Mouse (Mus musculus) cerebellum, adult 8-10 months (tissue): ENCODE results near the gene Txn1.

Experiments used
- DNase-seq: peaks from one replicate; pipeline ENCODE4 v3.0.0; 2022

Gene Txn1

GRCm38 (mm10) chr4:57895902-57896301 is 60.3 kb downstream of the Txn1 start:
- no peak for DNase-seq

DNA sequence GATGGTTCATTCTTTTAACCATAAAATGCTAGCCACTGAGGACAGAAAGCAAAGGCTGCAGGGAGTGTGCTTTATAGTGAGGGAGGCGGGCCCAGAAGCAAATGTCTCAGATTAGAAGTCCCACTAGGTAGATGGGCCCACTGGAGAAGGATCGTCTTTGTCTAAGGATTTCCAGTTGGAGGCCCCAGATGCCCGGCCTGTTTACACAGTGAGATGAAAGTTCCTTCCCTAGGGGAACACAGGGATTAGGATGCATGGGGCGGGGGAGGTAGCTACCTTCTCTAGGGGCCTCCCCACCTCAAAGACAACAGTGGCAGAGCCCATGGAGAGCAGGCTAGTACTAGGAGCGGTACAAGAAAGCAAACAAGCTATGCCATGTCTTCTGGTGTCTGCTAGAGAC is 61.1 kb downstream of the Txn1 start:
- no peak for DNase-seq
